Mouse (Mus musculus) spleen, postnatal 10 days (tissue): ENCODE measurements around the gene Basp1.

ENCODE experiments used
- DNase-seq, 2 experiments: peaks; one replicate each; pipeline ENCODE4 v3.0.0; 2021 to 2022; ENCODE audit warnings: low spot score in 2 of 2

The Basp1 gene

DNA sequence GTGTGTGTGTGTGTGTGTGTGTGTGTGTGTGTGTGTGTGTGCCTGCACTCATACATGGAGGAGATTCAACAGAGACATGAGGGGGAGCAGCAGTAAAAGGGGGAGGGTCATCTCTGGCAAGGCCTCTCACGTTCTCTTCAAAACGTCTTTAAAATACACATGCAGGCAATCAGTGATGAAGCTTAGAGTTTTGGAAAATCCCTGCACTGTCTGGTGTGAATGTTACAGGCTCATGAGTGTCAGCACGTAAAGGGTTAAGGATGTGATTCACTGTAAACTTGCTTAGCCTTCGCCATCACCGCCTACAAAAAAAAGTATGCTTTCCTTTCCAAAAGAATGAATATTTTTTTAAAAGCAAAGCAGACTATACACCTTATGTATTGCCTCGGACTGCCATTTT, 2.8 kb upstream of the Basp1 start:
- DNase-seq, result no peak

GRCm38 (mm10) chr15:25415958-25416357, 2.4 kb upstream of the Basp1 start:
- no peak for DNase-seq

- DNase-seq, result peak; percentile 33 to 76
Observed at GRCm38 (mm10) chr15:25414747-25415119, 1.2 kb upstream of the Basp1 start.

DNA sequence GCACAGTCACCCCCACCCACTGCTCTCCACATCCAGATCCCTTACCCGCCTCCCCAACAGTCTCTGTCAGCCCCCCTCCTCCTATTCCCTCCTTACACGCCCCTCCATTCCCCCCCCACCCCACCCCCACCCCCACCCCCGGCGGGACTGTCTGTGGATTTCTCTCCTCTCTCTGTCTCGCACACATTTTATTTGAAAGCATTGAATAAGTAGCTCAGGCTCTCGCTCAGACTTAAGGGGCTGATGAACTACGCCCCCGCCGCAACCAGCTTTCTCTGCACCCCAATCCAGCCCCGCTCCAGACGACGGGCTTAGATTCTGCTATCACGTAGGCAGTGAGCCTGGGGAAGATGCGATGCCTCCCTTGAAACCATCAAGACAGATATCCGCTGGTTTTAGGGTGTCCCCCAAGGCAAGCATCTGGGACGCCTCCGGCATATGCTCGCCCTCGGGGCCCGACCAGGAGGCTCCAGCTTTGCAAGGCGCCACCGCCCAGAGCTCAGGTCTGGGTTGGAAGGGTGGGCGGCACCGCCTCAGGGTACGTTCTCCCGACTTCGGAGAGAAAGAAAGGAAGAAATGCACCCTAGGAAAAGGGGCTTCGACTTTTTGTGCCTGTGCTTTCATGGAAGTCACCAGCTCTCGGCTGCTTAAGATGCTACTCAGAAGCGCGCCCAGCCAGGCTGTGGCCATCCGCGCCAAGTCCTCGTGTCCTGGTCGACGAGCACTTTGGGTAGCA, 615 bp upstream of the Basp1 start:
- DNase-seq, result peak; percentile 12 to 24

- DNase-seq, result peak in 1 of 2 experiments; percentile 14
Observed at GRCm38 (mm10) chr15:25412761-25413261, 753 bp downstream of the Basp1 start.

DNA sequence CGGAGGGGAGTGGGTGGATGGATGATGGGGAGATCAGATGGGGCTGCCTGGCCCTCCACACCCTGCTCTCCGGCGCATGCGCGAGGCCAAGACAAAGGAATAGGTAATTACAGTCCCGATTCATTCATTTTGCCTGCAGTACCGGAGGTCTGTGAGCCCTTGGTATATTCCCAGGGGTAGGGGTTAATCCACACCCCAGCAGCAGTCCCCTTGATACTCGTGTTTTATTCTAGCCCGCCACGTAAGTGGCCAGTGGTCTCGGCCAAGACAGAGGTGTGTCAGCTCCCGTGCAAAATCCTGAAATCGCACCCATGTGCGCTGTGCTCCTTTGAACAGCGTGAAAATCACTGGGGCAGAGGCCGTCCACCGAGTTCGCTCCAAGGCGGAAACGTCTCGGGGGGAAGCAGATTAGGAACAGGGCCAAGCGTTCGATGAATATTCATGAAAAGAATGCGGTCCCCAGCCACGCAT, 1.4 kb downstream of the Basp1 start:
- peak; percentile 5 to 27 for DNase-seq

GRCm38 (mm10) chr15:25411461-25411860, 2.1 kb downstream of the Basp1 start:
- no peak for DNase-seq

DNA sequence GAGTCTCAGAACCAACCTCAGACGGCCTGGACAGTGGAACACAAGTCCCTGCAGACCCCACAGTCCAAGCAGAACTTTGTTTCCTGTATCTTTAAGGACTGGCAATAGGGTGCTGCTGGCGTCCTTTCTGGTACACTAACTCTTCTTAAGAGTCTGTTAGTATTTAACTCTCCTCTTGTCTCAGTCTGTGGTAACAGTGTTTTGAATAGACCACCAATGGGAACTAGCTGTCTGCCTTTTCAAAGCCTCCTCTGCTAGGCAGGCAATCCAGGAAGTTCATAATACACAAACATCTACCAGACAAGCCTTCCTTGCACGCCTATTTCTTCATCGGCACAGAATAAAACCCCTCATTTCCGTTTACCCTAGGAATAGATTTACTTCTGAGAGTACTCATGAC, 7.6 kb downstream of the Basp1 start:
- DNase-seq, result no peak

- DNase-seq, result no peak
Observed at GRCm38 (mm10) chr15:25403879-25404278, 9.7 kb downstream of the Basp1 start.

DNA sequence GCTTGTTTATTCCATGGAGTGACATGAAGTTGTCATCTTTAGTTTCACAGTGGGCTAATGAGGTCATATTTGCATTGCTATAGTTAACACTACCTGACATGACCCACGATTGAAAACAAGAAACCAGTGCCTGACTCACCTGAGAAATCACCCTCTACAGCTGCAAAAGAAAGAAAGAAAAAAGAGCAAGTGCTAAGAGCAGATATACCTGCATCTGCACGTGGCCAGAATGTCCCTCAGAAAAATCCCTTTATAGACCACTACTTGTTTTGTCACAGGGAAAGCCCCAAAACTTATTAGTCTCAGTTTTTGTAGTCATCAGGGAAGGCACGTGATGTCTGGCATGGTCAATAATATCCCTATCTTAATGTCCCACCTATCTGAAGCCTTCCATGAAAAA, 11.6 kb downstream of the Basp1 start:
- no peak for DNase-seq

- DNase-seq, result no peak
Observed at GRCm38 (mm10) chr15:25400276-25400675, 13.3 kb downstream of the Basp1 start.

DNA sequence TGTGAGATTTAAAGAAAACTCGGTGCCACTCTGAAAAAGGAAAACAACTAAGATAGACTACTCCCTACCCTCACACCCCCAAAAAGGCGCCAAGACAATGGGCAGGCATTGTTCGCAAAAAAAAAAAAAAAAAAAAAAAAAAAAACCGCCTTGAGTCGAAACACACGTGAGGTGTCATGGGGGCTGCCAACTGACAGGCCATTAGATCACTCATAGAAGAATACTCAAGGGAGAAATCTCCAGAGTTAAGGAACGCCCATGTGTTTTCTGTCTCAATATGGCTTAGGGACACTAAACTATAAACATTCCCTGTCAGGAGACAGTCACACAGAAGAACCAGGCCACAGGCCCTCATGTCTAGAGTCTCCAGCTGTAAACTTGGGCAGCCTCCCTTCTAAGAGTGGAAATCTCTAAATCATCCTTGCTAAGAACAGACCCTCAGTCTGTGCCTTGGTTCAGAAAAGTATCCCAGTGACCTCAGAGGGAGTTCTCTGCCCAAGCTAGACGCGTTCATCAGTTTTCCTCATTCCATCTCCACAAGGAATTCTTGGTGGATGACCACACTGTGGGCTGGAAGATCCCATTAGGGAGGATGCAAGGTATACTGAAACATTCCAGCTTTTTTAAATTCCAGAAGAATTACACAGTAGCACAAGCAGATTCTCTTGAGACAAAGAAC, 17.5 kb downstream of the Basp1 start:
- no peak for DNase-seq

DNA sequence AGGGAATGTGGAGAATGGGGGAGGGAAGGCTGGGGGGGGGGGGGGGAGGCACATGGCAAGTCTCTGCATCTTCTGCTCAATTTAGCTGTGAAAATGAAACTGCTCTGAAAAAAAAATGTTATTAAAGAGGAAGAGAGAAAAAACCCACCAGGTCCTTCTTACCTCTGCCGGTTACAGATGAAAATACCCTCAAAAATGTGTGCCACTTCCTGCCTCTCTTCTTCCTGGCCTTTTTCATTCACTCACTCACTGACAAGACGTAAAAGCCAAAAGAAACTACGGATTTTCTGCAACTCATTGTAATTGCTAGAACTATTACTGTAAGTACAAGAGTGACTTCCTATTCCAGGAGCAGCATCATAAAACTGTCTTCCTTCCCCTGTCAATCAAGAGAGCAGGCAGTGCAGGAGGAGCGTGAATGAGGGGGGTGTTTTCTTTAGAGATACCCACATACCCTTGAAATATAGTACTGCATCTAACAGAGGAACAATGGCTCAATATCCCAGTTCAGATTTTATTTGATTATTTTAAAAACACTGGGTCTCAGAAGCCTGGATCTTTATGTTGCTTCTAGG, 21.0 kb downstream of the Basp1 start:
- no peak for DNase-seq

DNA sequence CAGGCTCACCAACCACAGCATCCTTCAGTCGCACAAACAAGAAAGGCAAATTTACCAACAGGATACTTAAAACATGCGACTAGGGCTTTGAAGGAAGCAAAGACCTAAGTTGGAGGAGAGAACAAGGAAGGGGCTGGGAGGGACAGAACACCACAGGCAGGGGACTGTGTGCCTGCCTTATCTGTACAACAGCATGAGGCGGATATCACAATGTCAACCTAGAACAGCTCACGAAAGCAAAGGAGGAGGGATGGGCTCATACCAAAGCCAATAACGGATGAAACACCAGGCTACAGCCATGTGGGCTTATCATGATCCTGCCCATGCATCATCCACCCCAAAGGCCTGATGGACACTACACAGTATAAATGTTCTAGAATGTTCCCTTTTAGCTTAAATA, 22.4 kb downstream of the Basp1 start:
- DNase-seq, result no peak

GRCm38 (mm10) chr15:25387572-25387971, 26.0 kb downstream of the Basp1 start:
- DNase-seq, result no peak

DNA sequence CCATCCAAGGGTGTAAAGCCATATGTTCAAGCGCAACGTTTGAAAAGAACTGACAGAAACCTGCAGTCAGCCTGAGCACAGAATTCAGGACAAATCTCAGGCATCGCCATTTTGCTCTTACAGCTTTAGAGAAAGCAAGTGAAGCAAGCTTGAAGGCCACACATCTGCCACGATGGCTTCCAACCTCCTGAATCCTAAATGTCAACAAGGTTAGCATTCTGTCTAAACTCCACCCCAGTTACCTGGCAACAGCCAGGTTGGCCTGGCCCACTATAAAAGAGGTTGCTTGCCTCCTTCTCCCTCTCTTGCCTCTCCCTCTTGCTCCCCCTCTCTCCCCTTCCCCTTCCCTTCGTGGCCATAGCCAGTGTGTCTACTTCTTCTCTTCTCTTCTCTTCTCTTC, 33.5 kb downstream of the Basp1 start:
- DNase-seq, result no peak

DNA sequence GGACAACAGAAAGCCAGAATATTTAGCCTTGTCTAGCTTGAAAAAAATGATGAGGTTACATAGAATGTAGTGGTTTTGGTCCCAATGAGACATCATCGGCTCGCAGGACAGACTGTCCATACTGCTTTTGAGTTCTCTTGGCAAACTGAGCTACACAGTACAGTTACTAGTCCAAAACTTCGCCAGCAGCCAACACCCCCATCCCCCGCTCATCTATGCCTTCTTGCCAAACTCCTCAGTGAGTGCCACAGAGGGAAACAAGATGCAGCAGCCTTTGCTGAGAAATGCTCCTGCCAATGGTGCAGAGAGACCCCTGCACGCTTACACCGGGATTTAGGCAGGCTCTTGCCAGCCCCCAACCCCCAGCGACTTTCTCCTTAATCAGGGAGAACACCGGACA, 34.9 kb downstream of the Basp1 start:
- DNase-seq, result no peak

DNA sequence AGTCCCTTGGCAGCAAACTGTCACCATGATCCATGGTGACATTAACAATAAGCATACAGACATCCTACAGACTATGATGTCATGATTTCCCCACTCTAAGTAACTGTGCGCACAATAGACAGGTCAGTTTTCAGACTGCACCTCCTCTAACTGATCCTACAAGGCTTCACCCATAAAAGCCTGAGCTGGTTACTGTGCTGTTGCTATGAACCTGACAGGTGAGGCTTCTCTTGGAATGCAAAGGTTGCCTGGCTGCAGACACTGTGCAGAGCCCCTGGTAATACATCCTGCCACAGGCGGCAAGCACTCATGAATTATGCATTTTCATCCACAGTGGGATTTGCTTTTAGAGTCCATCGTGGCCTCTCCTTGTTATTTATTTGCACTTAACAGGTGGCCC, 36.6 kb downstream of the Basp1 start:
- DNase-seq, result no peak

DNA sequence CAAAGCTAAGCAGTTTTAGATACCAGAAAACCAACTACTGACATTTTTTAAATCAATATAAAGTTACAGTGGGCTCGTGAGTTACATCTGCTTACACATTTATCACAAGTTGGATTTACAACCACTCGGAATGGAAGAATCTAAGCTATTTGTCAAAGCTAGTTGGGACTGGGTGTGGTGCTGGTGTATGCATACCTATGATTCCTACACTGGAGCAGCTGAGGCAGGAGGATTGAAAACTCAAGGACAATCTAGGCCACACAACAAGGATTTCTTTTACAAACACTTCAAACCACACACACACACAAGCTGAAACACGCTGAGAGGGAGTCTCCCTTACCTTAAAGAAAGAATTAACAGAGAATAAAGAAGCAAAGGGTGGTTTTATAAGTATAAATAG, 40.1 kb downstream of the Basp1 start:
- DNase-seq, result no peak

DNA sequence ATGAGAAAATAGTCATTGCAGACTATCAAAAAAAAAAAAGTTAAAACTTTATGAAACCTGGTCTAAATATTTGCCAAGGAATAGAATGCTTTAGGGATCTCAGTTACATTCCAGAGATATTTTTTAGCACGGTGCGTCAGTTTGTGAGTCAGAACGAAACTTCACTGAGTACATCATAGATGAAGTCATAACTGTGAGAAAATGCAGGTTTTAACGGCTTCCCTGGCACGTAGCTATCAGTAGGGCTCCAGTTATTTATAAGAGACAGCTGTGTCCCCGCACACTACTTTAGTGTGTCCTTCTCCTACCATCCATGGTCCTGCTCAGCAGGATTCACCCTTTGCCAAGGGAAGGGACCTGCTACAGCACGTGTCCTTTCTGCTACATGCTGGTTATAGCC, 44.0 kb downstream of the Basp1 start:
- no peak for DNase-seq

DNA sequence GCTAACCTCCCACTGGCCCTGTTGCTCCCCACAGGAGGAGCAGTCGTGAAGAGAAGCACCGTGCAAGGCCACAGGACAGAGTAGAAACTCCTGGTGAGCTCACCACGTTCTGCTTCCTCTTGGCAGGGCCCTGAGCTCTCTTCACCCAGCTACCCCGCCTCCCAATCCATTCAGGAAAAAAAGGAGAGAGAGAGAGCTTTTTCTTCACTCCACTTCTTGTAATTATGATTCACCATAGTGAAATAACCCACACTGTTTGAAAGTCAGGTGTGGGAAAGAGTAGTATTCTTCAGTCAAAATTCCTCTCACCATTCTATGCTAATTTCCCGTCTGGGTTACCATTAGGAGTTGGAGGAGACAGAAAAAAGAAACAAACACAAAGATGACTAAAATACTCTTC, 48.1 kb downstream of the Basp1 start:
- DNase-seq, result no peak

DNA sequence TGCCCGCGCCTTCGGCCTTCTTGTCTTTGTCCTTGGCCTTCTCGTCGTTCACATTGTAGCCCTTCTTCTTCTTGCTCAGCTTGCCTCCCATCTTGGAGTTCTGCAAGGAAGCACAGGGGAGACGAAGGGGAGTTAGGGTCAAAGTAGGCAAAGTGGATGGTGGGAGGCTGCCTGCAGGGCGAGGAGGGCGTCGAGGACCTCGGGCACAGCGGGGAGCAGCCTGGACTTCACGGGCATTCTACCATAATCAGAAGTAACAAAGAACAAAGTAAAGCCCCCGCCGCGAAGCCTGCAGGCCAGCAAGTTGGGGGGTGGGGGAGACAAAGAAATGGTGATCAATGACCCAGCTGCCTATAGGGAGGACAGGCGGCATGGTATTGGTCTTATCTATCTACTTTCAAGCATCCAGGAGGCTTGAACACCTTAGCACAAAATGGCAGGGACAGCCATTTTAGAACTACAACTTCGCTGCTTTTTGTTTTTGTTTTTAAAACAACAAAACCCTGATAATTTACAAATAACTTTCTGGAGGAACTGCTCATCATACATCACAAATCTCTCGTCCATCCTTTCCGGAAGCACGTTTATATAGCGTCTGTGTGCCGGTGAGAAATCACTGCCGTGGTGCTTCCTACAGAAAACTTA, 48.6 kb downstream of the Basp1 start:
- DNase-seq, result no peak
